Mouse (Mus musculus): ENCODE measurements around the gene Prss53. TPM values are rescaled to one million over a fixed set of nuclear protein-coding genes. Genes with fewer than 3 reads are reported as not detected.
"Not testable (repeated sequence)": the region's sequence is repeated elsewhere in the genome, so short reads cannot be mapped to it uniquely, and the experiment has no call there.

Gene Prss53
- polyA plus RNA-seq, 1 experiment from 2014 or later, result 1.8 TPM

DNA sequence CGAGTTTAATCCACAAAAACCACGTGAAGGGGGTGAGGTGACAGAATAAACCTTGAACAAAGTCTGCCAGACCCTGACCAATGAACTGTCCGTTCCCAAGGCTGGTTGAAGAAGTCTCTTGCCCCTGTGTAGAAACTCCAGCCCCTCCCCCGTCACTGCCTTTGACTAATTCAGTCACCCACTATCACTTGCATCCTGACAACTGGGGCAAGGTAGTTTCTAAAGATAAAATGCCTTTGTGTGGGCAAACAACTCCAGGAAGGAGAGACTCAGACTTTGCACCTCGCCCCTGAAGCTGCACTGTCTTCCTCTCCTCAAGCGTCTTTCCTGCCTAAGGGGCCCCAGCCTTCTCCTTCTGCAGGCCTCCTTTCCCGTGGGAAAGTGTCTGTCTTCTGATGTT lies 9.2 kb upstream of the Prss53 start:
- Histone ChIP-seq H3K36me3 (ENCODE audit: control insufficient read depth, insufficient read depth, low read length) (no peaks in the 10 kb centered on the region), H3K4me2 (ENCODE audit: low read depth, low read length) (no peak overlapping the region), H3K9me3 (replicated peaks; ENCODE audit: control insufficient read depth, low read length) (no peaks in the 10 kb centered on the region), H3K27ac (ENCODE audit: low read length) (peak overlapping the region; percentile 67), H3K4me1 (ENCODE audit: control insufficient read depth, insufficient read depth, low read length) (peaks cover 7% of the 10 kb centered on the region), H3K9ac (ENCODE audit: low read length) (no peak overlapping the region; the same call in 1 of the 2 replicates), H3K4me3 (replicated peaks; ENCODE audit: low read length) (no peak overlapping the region), H3K27me3 (ENCODE audit: control insufficient read depth, insufficient read depth, low read length) (no peaks in the 10 kb centered on the region)
- no peak for ATAC-seq (ENCODE audit: insufficient read depth, low FRiP score)
- 28% methylated on average over 7 of the region's 7 CpGs for WGBS

DNA sequence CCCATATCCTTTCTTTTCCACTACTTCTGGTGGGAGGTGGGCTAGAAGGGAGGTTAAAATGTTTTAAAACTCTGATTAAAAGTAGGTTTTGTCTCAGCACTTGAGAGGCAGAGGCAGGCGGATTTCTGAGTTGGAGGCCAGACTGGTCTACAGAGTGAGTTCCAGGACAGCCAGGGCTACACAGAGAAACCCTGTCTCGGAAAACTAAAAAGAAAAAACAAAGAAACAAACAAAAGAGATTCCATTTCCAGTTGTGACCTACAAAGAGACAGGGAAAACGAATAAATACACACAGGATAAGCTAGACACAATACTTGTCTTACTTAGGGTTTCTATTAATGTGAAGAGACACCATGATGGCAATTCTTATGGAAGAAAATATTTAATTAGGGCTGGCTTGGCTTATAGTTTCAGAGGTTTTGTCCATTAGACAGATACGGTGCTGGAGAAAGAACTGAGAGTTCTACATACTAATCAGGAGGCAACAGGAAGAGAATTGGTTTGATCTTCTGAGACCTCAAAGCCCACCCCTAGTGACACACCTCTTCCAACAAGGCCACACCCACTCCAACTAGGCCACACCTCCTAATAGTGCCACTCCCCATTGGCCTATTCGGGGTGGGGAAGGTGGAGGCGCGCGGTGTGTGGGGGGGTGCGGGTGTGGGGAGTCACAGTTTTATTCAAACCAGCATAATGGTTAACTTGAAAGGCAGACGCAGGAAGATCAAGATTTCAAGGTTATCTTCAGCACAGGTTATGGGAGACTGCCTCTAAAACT lies 7.6 kb upstream of the Prss53 start:
- peaks cover 7% of the 10 kb centered on the region for H3K4me1 ChIP-seq (ENCODE audit: control insufficient read depth, insufficient read depth, low read length)
- no peak overlapping the region for H3K9ac ChIP-seq (ENCODE audit: low read length)
- H3K4me2 ChIP-seq (ENCODE audit: low read depth, low read length), result no peak overlapping the region
- H3K27me3 ChIP-seq (ENCODE audit: control insufficient read depth, insufficient read depth, low read length), result no peaks in the 10 kb centered on the region
- peak overlapping the region; percentile 31; the same call in 1 of the 2 replicates for H3K27ac ChIP-seq (ENCODE audit: low read length)
- H3K9me3 ChIP-seq (replicated peaks; ENCODE audit: control insufficient read depth, low read length), result no peaks in the 10 kb centered on the region
- 36% methylated on average over 10 of the region's 10 CpGs for WGBS
- ATAC-seq (ENCODE audit: insufficient read depth, low FRiP score), result no peak
- no peak overlapping the region for H3K4me3 ChIP-seq (replicated peaks; ENCODE audit: low read length)
- H3K36me3 ChIP-seq (ENCODE audit: control insufficient read depth, insufficient read depth, low read length), result no peaks in the 10 kb centered on the region

DNA sequence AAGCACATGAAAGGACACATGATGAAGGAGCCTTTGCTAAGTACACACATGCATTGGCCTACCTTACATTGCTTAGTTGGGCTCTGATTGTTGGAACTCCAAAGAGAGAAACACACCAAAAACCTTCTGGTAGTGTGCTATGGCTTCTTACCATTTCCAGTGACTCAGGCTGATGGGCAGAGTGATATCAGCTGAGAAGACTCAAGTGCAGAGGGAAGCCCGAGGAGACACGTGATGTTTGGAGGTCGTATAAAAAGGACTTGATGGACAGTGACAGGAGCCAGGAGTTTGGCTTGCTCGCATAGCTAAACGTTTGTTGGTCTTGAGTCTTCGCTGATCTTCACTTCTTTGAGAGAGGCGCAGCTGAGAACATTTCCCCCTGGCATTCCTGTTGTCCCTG lies 6.8 kb upstream of the Prss53 start:
- H3K4me2 ChIP-seq (ENCODE audit: low read depth, low read length), result no peak overlapping the region
- ATAC-seq (ENCODE audit: insufficient read depth, low FRiP score), result no peak
- H3K4me3 ChIP-seq (replicated peaks; ENCODE audit: low read length), result no peak overlapping the region
- peaks cover 7% of the 10 kb centered on the region for H3K4me1 ChIP-seq (ENCODE audit: control insufficient read depth, insufficient read depth, low read length)
- 84% methylated on average over 7 of the region's 7 CpGs for WGBS
- H3K36me3 ChIP-seq (ENCODE audit: control insufficient read depth, insufficient read depth, low read length), result no peaks in the 10 kb centered on the region
- no peaks in the 10 kb centered on the region for H3K9me3 ChIP-seq (replicated peaks; ENCODE audit: control insufficient read depth, low read length)
- H3K27me3 ChIP-seq (ENCODE audit: control insufficient read depth, insufficient read depth, low read length), result no peaks in the 10 kb centered on the region
- no peak overlapping the region for H3K27ac ChIP-seq (ENCODE audit: low read length)
- no peak overlapping the region for H3K9ac ChIP-seq (ENCODE audit: low read length)

DNA sequence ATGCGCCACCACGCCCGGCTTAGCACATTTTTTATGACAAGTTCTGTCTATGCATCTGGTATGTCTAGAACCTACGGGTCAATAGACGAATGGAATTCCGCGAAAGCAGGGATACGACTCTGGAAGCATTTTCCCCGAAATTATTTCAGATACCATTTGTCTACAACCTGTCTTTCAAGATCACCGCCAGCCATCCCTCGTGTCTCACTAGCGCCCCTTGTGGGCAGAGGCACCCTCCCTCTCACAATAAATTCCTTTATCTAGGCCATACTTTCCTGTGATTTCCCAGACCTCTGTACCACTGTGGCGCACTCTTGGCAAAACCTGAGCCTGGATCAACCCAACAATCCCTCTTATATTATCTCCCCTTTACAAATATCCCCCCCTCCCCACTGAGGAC lies 5.6 kb upstream of the Prss53 start:
- H3K4me3 ChIP-seq (replicated peaks; ENCODE audit: low read length), result no peak overlapping the region
- no peaks in the 10 kb centered on the region for H3K36me3 ChIP-seq (ENCODE audit: control insufficient read depth, insufficient read depth, low read length)
- H3K9me3 ChIP-seq (replicated peaks; ENCODE audit: control insufficient read depth, low read length), result no peaks in the 10 kb centered on the region
- 60% methylated on average over 13 of the region's 13 CpGs for WGBS
- H3K27me3 ChIP-seq (ENCODE audit: control insufficient read depth, insufficient read depth, low read length), result no peaks in the 10 kb centered on the region
- H3K9ac ChIP-seq (ENCODE audit: low read length), result no peak overlapping the region
- ATAC-seq (ENCODE audit: insufficient read depth, low FRiP score), result no peak
- no peak overlapping the region for H3K27ac ChIP-seq (ENCODE audit: low read length)
- H3K4me2 ChIP-seq (ENCODE audit: low read depth, low read length), result no peak overlapping the region
- H3K4me1 ChIP-seq (ENCODE audit: control insufficient read depth, insufficient read depth, low read length), result peaks cover 7% of the 10 kb centered on the region

DNA sequence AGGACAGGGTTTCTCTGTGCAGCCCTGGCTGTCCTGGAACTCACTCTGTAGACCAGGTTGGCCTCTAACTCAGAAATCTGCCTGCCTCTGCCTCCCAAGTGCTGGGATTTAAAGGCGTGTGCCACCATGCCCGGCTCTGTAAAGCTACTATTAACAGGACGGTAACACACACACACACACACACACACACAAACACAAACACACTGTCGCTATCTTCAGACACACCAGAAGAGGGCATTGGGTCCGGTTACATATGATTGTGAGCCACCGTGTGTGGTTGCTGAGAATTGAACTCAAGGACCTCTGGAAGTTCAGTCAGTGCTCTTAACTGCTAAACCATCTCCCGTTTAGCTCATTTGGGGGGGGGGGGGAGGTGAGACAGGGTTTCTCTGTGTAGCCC lies 5.1 kb upstream of the Prss53 start:
- ATAC-seq (ENCODE audit: insufficient read depth, low FRiP score); H3K4me1 ChIP-seq (ENCODE audit: control insufficient read depth, insufficient read depth, low read length); H3K27me3 ChIP-seq (ENCODE audit: control insufficient read depth, insufficient read depth, low read length); H3K4me3 ChIP-seq (replicated peaks; ENCODE audit: low read length); H3K9me3 ChIP-seq (replicated peaks; ENCODE audit: control insufficient read depth, low read length); H3K9ac ChIP-seq (ENCODE audit: low read length); H3K27ac ChIP-seq (ENCODE audit: low read length); H3K36me3 ChIP-seq (ENCODE audit: control insufficient read depth, insufficient read depth, low read length): not testable (repeated sequence)
- peak overlapping the region; percentile 10; the same call in 1 of the 2 replicates for H3K4me2 ChIP-seq (ENCODE audit: low read depth, low read length)
- 63% methylated on average over 7 of the region's 7 CpGs for WGBS

DNA sequence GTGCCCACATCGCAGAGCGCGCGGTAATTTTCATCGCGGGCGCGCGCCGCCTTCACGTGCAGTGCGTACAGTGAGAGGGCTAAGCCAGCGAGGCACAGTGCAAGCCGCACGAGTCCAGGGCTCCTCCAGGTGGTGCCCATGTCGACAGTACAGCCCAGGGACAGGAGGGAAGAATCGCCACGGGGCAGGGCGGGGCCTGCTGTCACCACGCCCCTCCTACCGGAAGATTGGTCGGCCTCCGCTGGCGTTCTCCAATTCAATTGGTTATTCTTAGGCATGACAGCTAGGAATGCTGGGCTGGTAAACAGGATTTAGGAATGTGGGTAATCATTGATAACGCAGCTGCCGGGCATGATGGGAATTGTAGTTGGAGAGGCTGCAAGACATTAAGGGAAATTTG lies 4.7 kb upstream of the Prss53 start, which contains the start of the genes Gm21974 and Vkorc1:
Gene Gm21974, minus strand, starts transcription at position 13 of the 400 bp plus-strand sequence.
Gene Vkorc1, minus strand, starts transcription at position 176 of the 400 bp plus-strand sequence.
- Histone ChIP-seq H3K9me3 (replicated peaks; ENCODE audit: control insufficient read depth, low read length) (no peaks in the 10 kb centered on the region), H3K4me3 (replicated peaks; ENCODE audit: low read length) (peak within 1 kb of the TSS; percentile 79), H3K9ac (ENCODE audit: low read length) (peak within 1 kb of the TSS; percentile 82), H3K4me2 (ENCODE audit: low read depth, low read length) (peak within 1 kb of the TSS; percentile 83), H3K27ac (ENCODE audit: low read length) (peak within 1 kb of the TSS; percentile 87), H3K4me1 (ENCODE audit: control insufficient read depth, insufficient read depth, low read length) (peaks cover 7% of the 10 kb centered on the region), H3K27me3 (ENCODE audit: control insufficient read depth, insufficient read depth, low read length) (no peaks in the 10 kb centered on the region), H3K36me3 (ENCODE audit: control insufficient read depth, insufficient read depth, low read length) (no peaks in the 10 kb centered on the region)
- 0% methylated on average over 26 of the region's 26 CpGs for WGBS
- ATAC-seq (ENCODE audit: insufficient read depth, low FRiP score), result peak; percentile 97

DNA sequence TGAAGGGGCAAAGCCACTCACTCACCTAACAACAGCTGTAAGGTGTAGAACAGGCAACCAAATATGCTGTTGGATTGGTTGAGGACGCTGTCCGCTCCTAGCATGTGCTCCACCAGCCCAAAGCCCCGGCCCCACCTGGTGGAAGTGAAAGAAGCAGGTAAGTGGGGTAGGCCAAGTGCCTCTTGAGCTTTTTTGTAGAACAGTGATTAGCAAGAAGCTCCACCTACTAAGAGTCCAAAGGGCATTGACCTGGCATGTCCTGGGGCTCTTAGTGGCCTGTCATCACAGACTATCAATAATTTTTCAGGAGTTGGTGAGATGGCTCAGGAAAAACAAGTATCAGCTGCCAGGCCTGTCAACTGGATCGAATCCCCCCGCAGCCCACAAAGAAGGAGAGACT lies 3.7 kb upstream of the Prss53 start:
- 59% methylated on average over 5 of the region's 5 CpGs for WGBS
- ATAC-seq (ENCODE audit: insufficient read depth, low FRiP score), result no peak
- H3K27ac ChIP-seq (ENCODE audit: low read length), result peak overlapping the region; percentile 87

GRCm38 (mm10) chr7:127888821-127889220 lies 1.9 kb downstream of the Prss53 start:
- no peak overlapping the region for H3K9ac ChIP-seq (ENCODE audit: low read length)
- no peak overlapping the region for H3K27ac ChIP-seq (ENCODE audit: low read length)
- 0 out of 2 replicates have a peak, but pooled peaks cover 10% of the 10 kb centered on the region for H3K36me3 ChIP-seq (ENCODE audit: control insufficient read depth, insufficient read depth, low read length)
- H3K4me2 ChIP-seq (ENCODE audit: low read depth, low read length), result no peak overlapping the region
- H3K9me3 ChIP-seq (replicated peaks; ENCODE audit: control insufficient read depth, low read length), result no peaks in the 10 kb centered on the region
- H3K4me3 ChIP-seq (replicated peaks; ENCODE audit: low read length), result no peak overlapping the region
- no peak for ATAC-seq (ENCODE audit: insufficient read depth, low FRiP score)
- no peaks in the 10 kb centered on the region for H3K27me3 ChIP-seq (ENCODE audit: control insufficient read depth, insufficient read depth, low read length)
- 62% methylated on average over 3 of the region's 3 CpGs for WGBS
- H3K4me1 ChIP-seq (ENCODE audit: control insufficient read depth, insufficient read depth, low read length), result peaks cover 5% of the 10 kb centered on the region

More for the DNA sequence above, 3.7 kb upstream of the Prss53 start:
- no peaks in the 10 kb centered on the region for H3K36me3 ChIP-seq (ENCODE audit: control insufficient read depth, insufficient read depth, low read length)
- no peaks in the 10 kb centered on the region for H3K9me3 ChIP-seq (replicated peaks; ENCODE audit: control insufficient read depth, low read length)
- peaks cover 7% of the 10 kb centered on the region for H3K4me1 ChIP-seq (ENCODE audit: control insufficient read depth, insufficient read depth, low read length)
- peak overlapping the region; percentile 83 for H3K4me2 ChIP-seq (ENCODE audit: low read depth, low read length)
- H3K9ac ChIP-seq (ENCODE audit: low read length), result peak overlapping the region; percentile 82
- H3K27me3 ChIP-seq (ENCODE audit: control insufficient read depth, insufficient read depth, low read length), result no peaks in the 10 kb centered on the region
- H3K4me3 ChIP-seq (replicated peaks; ENCODE audit: low read length), result peak overlapping the region; percentile 79

- Histone ChIP-seq H3K9ac (ENCODE audit: low read length) (no peak overlapping the region), H3K4me1 (ENCODE audit: control insufficient read depth, insufficient read depth, low read length) (peaks cover 9% of the 10 kb centered on the region), H3K9me3 (replicated peaks; ENCODE audit: control insufficient read depth, low read length) (no peaks in the 10 kb centered on the region), H3K27ac (ENCODE audit: low read length) (no peak overlapping the region), H3K4me2 (ENCODE audit: low read depth, low read length) (no peak overlapping the region), H3K36me3 (ENCODE audit: control insufficient read depth, insufficient read depth, low read length) (peaks cover 11% of the 10 kb centered on the region), H3K4me3 (replicated peaks; ENCODE audit: low read length) (no peak overlapping the region), H3K27me3 (ENCODE audit: control insufficient read depth, insufficient read depth, low read length) (no peaks in the 10 kb centered on the region)
- 72% methylated on average over 3 of the region's 3 CpGs for WGBS
- ATAC-seq (ENCODE audit: insufficient read depth, low FRiP score), result no peak
Observed at GRCm38 (mm10) chr7:127887781-127888180, 3.0 kb downstream of the Prss53 start.

All from stomach, embryonic 16.5 days (tissue).